Comparison of ENCODE assay signal across 7 mouse cellular contexts in the genomic region with DNA sequence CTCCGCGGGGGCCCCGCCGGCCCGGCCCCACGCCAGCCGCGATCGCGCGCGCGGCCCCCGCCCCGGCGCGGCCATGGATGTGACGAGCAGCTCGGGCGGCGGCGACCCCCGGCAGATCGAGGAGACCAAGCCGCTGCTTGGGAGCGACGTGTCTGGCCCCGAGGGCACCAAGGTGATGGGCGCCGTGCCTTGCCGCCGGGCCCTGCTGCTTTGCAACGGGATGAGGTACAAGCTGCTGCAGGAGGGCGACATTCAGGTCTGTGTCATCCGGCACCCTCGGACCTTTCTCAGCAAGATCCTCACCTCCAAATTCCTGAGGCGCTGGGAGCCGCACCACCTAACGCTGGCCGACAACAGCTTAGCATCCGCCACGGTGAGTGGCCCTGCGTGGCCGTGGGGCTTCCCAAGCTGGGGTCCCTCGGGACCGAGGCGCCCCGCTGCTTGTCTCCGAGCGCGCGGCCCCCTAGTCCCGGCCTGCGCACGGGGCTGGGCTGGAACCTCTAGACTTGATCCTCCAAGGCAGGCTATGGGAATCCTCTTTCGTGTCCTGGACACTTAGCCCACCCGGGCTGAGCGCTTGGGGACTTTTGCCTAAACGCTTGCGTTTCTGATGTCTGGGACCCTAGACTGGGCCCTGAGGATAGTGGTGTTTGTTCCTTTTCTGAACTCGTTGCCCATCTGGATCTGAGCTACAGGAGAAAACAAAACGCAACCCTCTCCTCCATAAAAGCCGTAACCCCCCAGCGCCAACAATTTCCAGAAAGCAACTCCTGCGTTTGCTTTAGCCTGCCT. TPM values are rescaled to one million over a fixed set of nuclear protein-coding genes. Genes with fewer than 3 reads are reported as not detected.
DNase-seq lines count a peak whose midpoint lies in the region; ATAC-seq and TF ChIP-seq lines count a peak whose summit lies in the region.

Gene Cmip, plus strand, starts transcription at position 36 of the 792 bp plus-strand sequence.

- ATAC-seq in G1E (ENCODE audit: extremely low read depth, insufficient number of reproducible peaks, low FRiP score, poor library complexity, severe bottlenecking): no peak
- peak; percentile 5; the same call in 1 of the 2 replicates for ATAC-seq in embryonic facial prominence, embryonic 14.5 days (ENCODE audit: low read depth)
- ATAC-seq in heart, embryonic 12.5 days (ENCODE audit: insufficient number of reproducible peaks, low FRiP score): peak; percentile 12
- peak; percentile 23; the same call in 1 of the 2 replicates for ATAC-seq in kidney, embryonic 15.5 days (replicated peaks; ENCODE audit: low FRiP score)
- peak; percentile 14 for ATAC-seq in liver, embryonic 16.5 days (ENCODE audit: low read depth)

- H3K4me3 ChIP-seq in G1E (ENCODE audit: low read depth, low read length): peak within 1 kb of the TSS; percentile 94
- peak within 1 kb of the TSS; percentile 88 for H3K4me3 ChIP-seq in embryonic facial prominence, embryonic 14.5 days (ENCODE audit: low read depth, low read length)
- peak within 1 kb of the TSS; percentile 94 for H3K4me3 ChIP-seq in heart, embryonic 12.5 days
- H3K4me3 ChIP-seq in kidney, embryonic 15.5 days (replicated peaks): peak within 1 kb of the TSS; percentile 88
- peak within 1 kb of the TSS; percentile 93 for H3K4me3 ChIP-seq in liver, embryonic 16.5 days (ENCODE audit: low read depth, low read length)

- peak; percentile 60 for DNase-seq in G1E (ENCODE audit: low spot score)
- peak; percentile 41 for DNase-seq in adrenal gland, postnatal 25 days
- DNase-seq in embryonic facial prominence, embryonic 14.5 days (ENCODE audit: low spot score): no peak
- peak; percentile 55 for DNase-seq in retina, postnatal 1 day

- TF ChIP-seq CTCF in G1E (IDR thresholded peaks at IDR 0.05; ENCODE audit: low read depth, low read length): no peak

- peak within 1 kb of the TSS; percentile 91 for H3K9ac ChIP-seq in embryonic facial prominence, embryonic 14.5 days (ENCODE audit: low read depth, low read length)
- H3K9ac ChIP-seq in heart, embryonic 12.5 days: peak within 1 kb of the TSS; percentile 95
- H3K9ac ChIP-seq in kidney, embryonic 15.5 days: peak within 1 kb of the TSS; percentile 97
- H3K9ac ChIP-seq in liver, embryonic 16.5 days (ENCODE audit: low read depth, low read length): peak within 1 kb of the TSS; percentile 96

- peaks cover 62% of the 10 kb centered on the region for H3K4me1 ChIP-seq in G1E (ENCODE audit: insufficient read depth, low read depth, low read length)
- peaks cover 40% of the 10 kb centered on the region for H3K4me1 ChIP-seq in embryonic facial prominence, embryonic 14.5 days (ENCODE audit: control insufficient read depth, insufficient read depth, low read length)
- peaks cover 47% of the 10 kb centered on the region for H3K4me1 ChIP-seq in heart, embryonic 12.5 days (replicated peaks)
- H3K4me1 ChIP-seq in kidney, embryonic 15.5 days: peaks cover 45% of the 10 kb centered on the region
- H3K4me1 ChIP-seq in liver, embryonic 16.5 days (ENCODE audit: control insufficient read depth, low read depth, low read length): peaks cover 45% of the 10 kb centered on the region

- peak within 1 kb of the TSS; percentile 87 for H3K4me2 ChIP-seq in embryonic facial prominence, embryonic 14.5 days (ENCODE audit: low read depth, low read length)
- H3K4me2 ChIP-seq in heart, embryonic 12.5 days: peak within 1 kb of the TSS; percentile 91
- H3K4me2 ChIP-seq in kidney, embryonic 15.5 days: peak within 1 kb of the TSS; percentile 79
- peak within 1 kb of the TSS; percentile 86 for H3K4me2 ChIP-seq in liver, embryonic 16.5 days (ENCODE audit: low read depth, low read length)

- H3K27me3 ChIP-seq in G1E (ENCODE audit: insufficient read depth, low read length): peaks cover 24% of the 10 kb centered on the region
- no peaks in the 10 kb centered on the region for H3K27me3 ChIP-seq in embryonic facial prominence, embryonic 14.5 days (replicated peaks; ENCODE audit: control insufficient read depth, insufficient read depth, low read length)
- no peaks in the 10 kb centered on the region for H3K27me3 ChIP-seq in heart, embryonic 12.5 days (replicated peaks)
- no peaks in the 10 kb centered on the region for H3K27me3 ChIP-seq in kidney, embryonic 15.5 days
- no peaks in the 10 kb centered on the region for H3K27me3 ChIP-seq in liver, embryonic 16.5 days (ENCODE audit: control insufficient read depth, insufficient read depth, low read depth, low read length)

- H3K36me3 ChIP-seq in G1E (replicated peaks): peaks cover 34% of the 10 kb centered on the region
- no peaks in the 10 kb centered on the region for H3K36me3 ChIP-seq in embryonic facial prominence, embryonic 14.5 days (ENCODE audit: control insufficient read depth, insufficient read depth, low read length)
- no peaks in the 10 kb centered on the region for H3K36me3 ChIP-seq in heart, embryonic 12.5 days
- no peaks in the 10 kb centered on the region for H3K36me3 ChIP-seq in kidney, embryonic 15.5 days
- no peaks in the 10 kb centered on the region for H3K36me3 ChIP-seq in liver, embryonic 16.5 days (ENCODE audit: control insufficient read depth, insufficient read depth)

- peaks cover 8% of the 10 kb centered on the region; the same call in 1 of the 2 replicates for H3K9me3 ChIP-seq in G1E (replicated peaks)
- H3K9me3 ChIP-seq in embryonic facial prominence, embryonic 14.5 days (ENCODE audit: control insufficient read depth, low read length): no peaks in the 10 kb centered on the region
- H3K9me3 ChIP-seq in heart, embryonic 12.5 days (replicated peaks): no peaks in the 10 kb centered on the region
- H3K9me3 ChIP-seq in kidney, embryonic 15.5 days (replicated peaks): no peaks in the 10 kb centered on the region
- peaks cover 2% of the 10 kb centered on the region; the same call in 1 of the 2 replicates for H3K9me3 ChIP-seq in liver, embryonic 16.5 days (replicated peaks; ENCODE audit: control insufficient read depth, low read length)

- under 1% methylated on average over 40 of the region's 65 CpGs for WGBS in embryonic facial prominence, embryonic 14.5 days
- under 1% methylated on average over 40 of the region's 65 CpGs for WGBS in heart, embryonic 12.5 days
- under 1% methylated on average over 62 of the region's 65 CpGs for WGBS in kidney, embryonic 15.5 days
- WGBS in liver, embryonic 16.5 days (ENCODE audit: insufficient replicate concordance): under 1% methylated on average over 54 of the region's 65 CpGs

- peak within 1 kb of the TSS; percentile 91 for H3K27ac ChIP-seq in embryonic facial prominence, embryonic 14.5 days (replicated peaks; ENCODE audit: low read depth, low read length)
- H3K27ac ChIP-seq in heart, embryonic 12.5 days (ENCODE audit: poor library complexity, severe bottlenecking): peak within 1 kb of the TSS; percentile 70
- H3K27ac ChIP-seq in kidney, embryonic 15.5 days: peak within 1 kb of the TSS; percentile 88
- peak within 1 kb of the TSS; percentile 83 for H3K27ac ChIP-seq in liver, embryonic 16.5 days (ENCODE audit: low read length)

RNA-seq across cellular contexts. Expression of gene Cmip, which starts in this region (rescaled TPM):
- total RNA-seq in G1E (2014; fragmentation: Nextera tagmentation) (78.4 and 88.8 TPM in 2 replicates), G1E (2017) (5.7 and 5.8 TPM in 2 replicates)
- polyA plus RNA-seq in G1E (2012): 63.4 and 65.3 TPM in 2 replicates
- 121 and 126 TPM in 2 replicates for total RNA-seq in adrenal gland, postnatal 25 days (2021)
- 27.0 and 27.7 TPM in 2 replicates for polyA plus RNA-seq in embryonic facial prominence, embryonic 14.5 days (2014; fragmentation: Nextera tagmentation; extraction: Ambion mirVana)
- 9.7 and 10.5 TPM in 2 replicates for polyA plus RNA-seq in heart, embryonic 12.5 days (2016; fragmentation: Nextera tagmentation; extraction: Ambion mirVana)
- 20.5 and 21.8 TPM in 2 replicates for polyA plus RNA-seq in kidney, embryonic 15.5 days (2015; fragmentation: Nextera tagmentation; extraction: Ambion mirVana)
- polyA plus RNA-seq in liver, embryonic 16.5 days (2015; fragmentation: Nextera tagmentation; extraction: Ambion mirVana): 8.4 and 9.1 TPM in 2 replicates
